Mouse (Mus musculus): ENCODE measurements at regions not wholly inside any gene's neighbourhood (a gene's known extent, or its start where the extent isn't known, plus 50 kb on each side); places are given as distances from the start of the nearest gene placed in this dataset.

GRCm38 (mm10) chr14:94525648-94526047 lies 635.2 kb upstream of the Pcdh9 start:
- no peak for TF ChIP-seq CTCF (IDR thresholded peaks at IDR 0.05; ENCODE audit: borderline replicate concordance, insufficient read depth, low read depth, low read length)
- TF ChIP-seq POLR2A (IDR thresholded peaks at IDR 0.05; ENCODE audit: borderline replicate concordance, insufficient read depth, low read length) = no peak
